Mouse (Mus musculus): ENCODE data around the gene Dclk2. TPM values are rescaled to one million over a fixed set of nuclear protein-coding genes. Genes with fewer than 3 reads are reported as not detected.

Gene Dclk2
- total and polyA plus RNA-seq, 3 experiments: under 0.01 to 0.17 TPM; not detected in 1

DNA sequence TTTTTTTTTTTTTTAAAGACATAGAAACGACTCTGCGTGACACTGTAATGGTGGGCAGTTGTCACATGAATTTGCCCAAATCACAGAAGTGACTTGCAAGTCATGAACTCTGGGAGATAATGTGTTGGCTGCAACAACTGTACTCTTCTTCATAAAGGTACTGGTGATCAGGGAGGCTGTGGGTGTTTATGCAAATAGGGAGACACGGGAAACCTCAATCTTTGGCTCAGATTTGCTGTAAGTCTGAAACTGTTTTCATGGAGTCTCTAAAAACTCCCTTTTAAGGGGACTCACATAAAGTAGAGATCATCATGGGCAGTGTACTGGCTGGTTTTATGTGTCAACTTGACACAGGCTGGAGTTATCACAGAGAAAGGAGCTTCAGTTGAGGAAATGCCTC lies 93.1 kb downstream of the Dclk2 start:
- TF ChIP-seq SMC3 (IDR thresholded peaks at IDR 0.05; ENCODE audit: low read depth, low read length) (no peak), POLR2AphosphoS5 (IDR thresholded peaks at IDR 0.05; ENCODE audit: borderline replicate concordance, low read depth, low read length) (no peak), MEF2A (IDR thresholded peaks at IDR 0.05; ENCODE audit: extremely low read depth, insufficient replicate concordance, low read depth, low read length, poor library complexity, severe bottlenecking) (no peak), MYC (IDR thresholded peaks at IDR 0.05; ENCODE audit: low read depth, low read length) (no peak), NELFE (IDR thresholded peaks at IDR 0.05; ENCODE audit: low read depth, low read length) (no peak)
- Histone ChIP-seq H3K36me3 (ENCODE audit: control insufficient read depth in 1 of 2, insufficient read depth in 2 of 2, low read length in 2 of 2) (no peaks in the 10 kb centered on the region), H3K27ac (ENCODE audit: control insufficient read depth, low read depth, low read length) (no peak overlapping the region), H3K9me3 (replicated peaks; ENCODE audit: insufficient read depth, low read length) (no peaks in the 10 kb centered on the region), H3K27me3 (ENCODE audit: control insufficient read depth in 1 of 2, insufficient read depth in 2 of 2, low read length in 2 of 2) (peaks cover 0 to 3% of the 10 kb centered on the region in 2 experiments; a peak in 2 of 4 replicates), H3K4me3 (ENCODE audit: control insufficient read depth in 1 of 2, insufficient read depth in 1 of 2, low read depth in 2 of 2, low read length in 2 of 2) (no peak overlapping the region), H3K4me1 (ENCODE audit: control insufficient read depth in 1 of 2, insufficient read depth in 2 of 2, low read length in 2 of 2) (no peaks in the 10 kb centered on the region), H3K79me2 (ENCODE audit: control insufficient read depth, insufficient read depth, low read length, poor library complexity) (no peaks in the 10 kb centered on the region), H3K9ac (ENCODE audit: control insufficient read depth, low read depth, low read length, poor library complexity, severe bottlenecking) (no peak overlapping the region)
- no peak for DNase-seq (ENCODE audit: low read depth, low spot score)

GRCm38 (mm10) chr3:86821383-86821782 lies 99.3 kb downstream of the Dclk2 start:
- H3K27ac ChIP-seq (ENCODE audit: control insufficient read depth, low read depth, low read length): no peak overlapping the region
- H3K9me3 ChIP-seq (replicated peaks; ENCODE audit: insufficient read depth, low read length): no peaks in the 10 kb centered on the region
- no peak overlapping the region for H3K9ac ChIP-seq (ENCODE audit: control insufficient read depth, low read depth, low read length, poor library complexity, severe bottlenecking)
- H3K79me2 ChIP-seq (ENCODE audit: control insufficient read depth, insufficient read depth, low read length, poor library complexity): no peaks in the 10 kb centered on the region
- no peak for DNase-seq (ENCODE audit: low read depth, low spot score)
- no peaks in the 10 kb centered on the region for H3K4me1 ChIP-seq (ENCODE audit: control insufficient read depth in 1 of 2, insufficient read depth in 2 of 2, low read length in 2 of 2)
- H3K27me3 ChIP-seq (ENCODE audit: control insufficient read depth in 1 of 2, insufficient read depth in 2 of 2, low read length in 2 of 2): peaks cover 0 to 11% of the 10 kb centered on the region in 2 experiments; a peak in 3 of 4 replicates
- H3K36me3 ChIP-seq (ENCODE audit: control insufficient read depth in 1 of 2, insufficient read depth in 2 of 2, low read length in 2 of 2): no peaks in the 10 kb centered on the region
- no peak overlapping the region for H3K4me3 ChIP-seq (ENCODE audit: control insufficient read depth in 1 of 2, insufficient read depth in 1 of 2, low read depth in 2 of 2, low read length in 2 of 2)
- TF ChIP-seq SIN3A (IDR thresholded peaks at IDR 0.05; ENCODE audit: low read length) (no peak), MXI1 (IDR thresholded peaks at IDR 0.05; ENCODE audit: low read depth, low read length) (no peak), BHLHE40 (IDR thresholded peaks at IDR 0.05; ENCODE audit: borderline replicate concordance, low read depth, low read length) (no peak), TCF12 (IDR thresholded peaks at IDR 0.05; ENCODE audit: low read depth, low read length) (no peak), KAT2A (conservative IDR thresholded peaks at IDR 0.05; ENCODE audit: low read depth, low read length) (no peak), GATA1 (IDR thresholded peaks at IDR 0.05; ENCODE audit: low read depth, low read length) (no peak), TAL1 (IDR thresholded peaks at IDR 0.05; ENCODE audit: low read length) (no peak), JUND (IDR thresholded peaks at IDR 0.05; ENCODE audit: low read depth, low read length) (no peak), ZKSCAN1 (IDR thresholded peaks at IDR 0.05; ENCODE audit: low read depth, low read length) (no peak), ZNF384 (IDR thresholded peaks at IDR 0.05; ENCODE audit: low read depth, low read length) (no peak), ZMIZ1 (IDR thresholded peaks at IDR 0.05; ENCODE audit: low read depth, low read length) (no peak), MAZ (IDR thresholded peaks at IDR 0.05; ENCODE audit: low read depth, low read length) (no peak), USF2 (IDR thresholded peaks at IDR 0.05; ENCODE audit: borderline replicate concordance in 1 of 2, insufficient read depth in 1 of 2, low read depth in 1 of 2, low read length in 2 of 2) (no peak), ZC3H11A (IDR thresholded peaks at IDR 0.05; ENCODE audit: low read depth, low read length) (no peak)
